Mouse (Mus musculus): ENCODE data around the gene Vars. TPM values are rescaled to one million over a fixed set of nuclear protein-coding genes. Genes with fewer than 3 reads are reported as not detected.
"Not testable (repeated sequence)": the region's sequence is repeated elsewhere in the genome, so short reads cannot be mapped to it uniquely, and the experiment has no call there.

Gene Vars
- polyA plus RNA-seq, 1 experiment from 2014 or later = 51.6 TPM

GRCm38 (mm10) chr17:34969822-34970221 lies 31.0 kb upstream of the Vars start, which contains the start of gene Gm20481:
TSS of gene Gm20481 (plus strand) at chr17:34969912.
- not testable (repeated sequence) for H3K9ac ChIP-seq; H3K27ac ChIP-seq; H3K36me3 ChIP-seq (replicated peaks; ENCODE audit: control insufficient read depth, insufficient read depth); H3K4me2 ChIP-seq (replicated peaks); DNase-seq (ENCODE audit: low spot score); ATAC-seq (ENCODE audit: low FRiP score); H3K4me1 ChIP-seq (replicated peaks; ENCODE audit: control insufficient read depth, insufficient read depth, low read length); H3K9me3 ChIP-seq (ENCODE audit: control insufficient read depth, low read length); H3K4me3 ChIP-seq (replicated peaks; ENCODE audit: low read length)
- peaks cover 28% of the 10 kb centered on the region for H3K27me3 ChIP-seq (ENCODE audit: control insufficient read depth, insufficient read depth, low read length)
- WGBS = 58% methylated on average over 6 of the region's 11 CpGs

- WGBS = 43% methylated on average over 19 of the region's 37 CpGs
- not testable (repeated sequence) for H3K4me1 ChIP-seq (replicated peaks; ENCODE audit: control insufficient read depth, insufficient read depth, low read length)
Measured at GRCm38 (mm10) chr17:34970850-34971249, 29.9 kb upstream of the Vars start.

GRCm38 (mm10) chr17:34971694-34972068 lies 29.1 kb upstream of the Vars start:
- H3K4me1 ChIP-seq (replicated peaks; ENCODE audit: control insufficient read depth, insufficient read depth, low read length); H3K9ac ChIP-seq; DNase-seq (ENCODE audit: low spot score); H3K9me3 ChIP-seq (ENCODE audit: control insufficient read depth, low read length); H3K27ac ChIP-seq; H3K36me3 ChIP-seq (replicated peaks; ENCODE audit: control insufficient read depth, insufficient read depth): not testable (repeated sequence)
- H3K27me3 ChIP-seq (ENCODE audit: control insufficient read depth, insufficient read depth, low read length) = peaks cover 28% of the 10 kb centered on the region
- 3% methylated on average over 13 of the region's 43 CpGs for WGBS
- H3K4me3 ChIP-seq (replicated peaks; ENCODE audit: low read length) = peak overlapping the region; percentile 34
- H3K4me2 ChIP-seq (replicated peaks) = peak overlapping the region; percentile 88
- peak; percentile 46 for ATAC-seq (ENCODE audit: low FRiP score)

More at GRCm38 (mm10) chr17:34970850-34971249, 29.9 kb upstream of the Vars start:
- H3K9ac ChIP-seq; DNase-seq (ENCODE audit: low spot score); H3K9me3 ChIP-seq (ENCODE audit: control insufficient read depth, low read length); ATAC-seq (ENCODE audit: low FRiP score); H3K4me2 ChIP-seq (replicated peaks); H3K4me3 ChIP-seq (replicated peaks; ENCODE audit: low read length); H3K27ac ChIP-seq; H3K36me3 ChIP-seq (replicated peaks; ENCODE audit: control insufficient read depth, insufficient read depth): not testable (repeated sequence)
- peaks cover 28% of the 10 kb centered on the region for H3K27me3 ChIP-seq (ENCODE audit: control insufficient read depth, insufficient read depth, low read length)

GRCm38 (mm10) chr17:34972069-34972749 lies 28.6 kb upstream of the Vars start, which contains the start of the genes Hspa1a and Hspa1l:
TSS of gene Hspa1a (minus strand) at chr17:34972156.
TSS of gene Hspa1l (plus strand) at chr17:34972703.
- under 1% methylated on average over 26 of the region's 33 CpGs for WGBS
- H3K9ac ChIP-seq = peak within 1 kb of the TSS; percentile 5; the same call in 1 of the 2 replicates
- H3K4me3 ChIP-seq (replicated peaks; ENCODE audit: low read length) = peak within 1 kb of the TSS; percentile 34
- not testable (repeated sequence) for H3K4me1 ChIP-seq (replicated peaks; ENCODE audit: control insufficient read depth, insufficient read depth, low read length); H3K27ac ChIP-seq; H3K9me3 ChIP-seq (ENCODE audit: control insufficient read depth, low read length); H3K36me3 ChIP-seq (replicated peaks; ENCODE audit: control insufficient read depth, insufficient read depth)
- H3K4me2 ChIP-seq (replicated peaks) = peak within 1 kb of the TSS; percentile 88
- DNase-seq (ENCODE audit: low spot score) (peak; percentile 61), ATAC-seq (ENCODE audit: low FRiP score) (peak; percentile 93)
- peaks cover 27% of the 10 kb centered on the region for H3K27me3 ChIP-seq (ENCODE audit: control insufficient read depth, insufficient read depth, low read length)

GRCm38 (mm10) chr17:34975581-34976492 lies 24.9 kb upstream of the Vars start:
- Histone ChIP-seq H3K4me3 (replicated peaks; ENCODE audit: low read length) (no peak overlapping the region), H3K4me1 (replicated peaks; ENCODE audit: control insufficient read depth, insufficient read depth, low read length) (peaks cover 8% of the 10 kb centered on the region), H3K9ac (no peak overlapping the region), H3K36me3 (replicated peaks; ENCODE audit: control insufficient read depth, insufficient read depth) (no peaks in the 10 kb centered on the region), H3K9me3 (ENCODE audit: control insufficient read depth, low read length) (no peaks in the 10 kb centered on the region), H3K4me2 (replicated peaks) (no peak overlapping the region), H3K27ac (no peak overlapping the region), H3K27me3 (ENCODE audit: control insufficient read depth, insufficient read depth, low read length) (no peaks in the 10 kb centered on the region)
- DNase-seq (ENCODE audit: low spot score) (no peak), ATAC-seq (ENCODE audit: low FRiP score) (no peak)
- 80% methylated on average over 3 of the region's 3 CpGs for WGBS

DNA sequence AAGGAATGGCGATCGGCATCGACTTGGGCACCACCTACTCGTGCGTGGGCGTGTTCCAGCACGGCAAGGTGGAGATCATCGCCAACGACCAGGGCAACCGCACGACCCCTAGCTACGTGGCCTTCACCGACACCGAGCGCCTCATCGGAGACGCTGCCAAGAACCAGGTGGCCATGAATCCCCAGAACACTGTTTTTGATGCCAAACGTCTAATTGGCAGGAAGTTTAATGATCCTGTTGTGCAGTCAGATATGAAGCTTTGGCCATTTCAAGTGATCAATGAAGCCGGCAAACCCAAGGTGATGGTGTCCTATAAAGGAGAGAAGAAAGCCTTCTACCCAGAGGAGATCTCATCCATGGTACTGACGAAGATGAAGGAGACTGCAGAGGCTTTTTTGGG lies 23.8 kb upstream of the Vars start:
- Histone ChIP-seq H3K4me1 (replicated peaks; ENCODE audit: control insufficient read depth, insufficient read depth, low read length) (peaks cover 12% of the 10 kb centered on the region), H3K4me2 (replicated peaks) (no peak overlapping the region), H3K9ac (no peak overlapping the region), H3K4me3 (replicated peaks; ENCODE audit: low read length) (no peak overlapping the region), H3K27me3 (ENCODE audit: control insufficient read depth, insufficient read depth, low read length) (no peaks in the 10 kb centered on the region), H3K9me3 (ENCODE audit: control insufficient read depth, low read length) (no peaks in the 10 kb centered on the region), H3K27ac (no peak overlapping the region), H3K36me3 (replicated peaks; ENCODE audit: control insufficient read depth, insufficient read depth) (no peaks in the 10 kb centered on the region)
- DNase-seq (ENCODE audit: low spot score) (no peak), ATAC-seq (ENCODE audit: low FRiP score) (no peak)
- 95% methylated on average over 20 of the region's 20 CpGs for WGBS

- H3K9me3 ChIP-seq (ENCODE audit: control insufficient read depth, low read length) = no peaks in the 10 kb centered on the region
- H3K4me2 ChIP-seq (replicated peaks) = no peak overlapping the region
- DNase-seq (ENCODE audit: low spot score) = no peak
- no peak overlapping the region for H3K27ac ChIP-seq
- no peak for ATAC-seq (ENCODE audit: low FRiP score)
- H3K4me1 ChIP-seq (replicated peaks; ENCODE audit: control insufficient read depth, insufficient read depth, low read length) = peaks cover 14% of the 10 kb centered on the region
- WGBS = 93% methylated on average over 27 of the region's 27 CpGs
- H3K9ac ChIP-seq = no peak overlapping the region
- no peak overlapping the region for H3K4me3 ChIP-seq (replicated peaks; ENCODE audit: low read length)
- H3K36me3 ChIP-seq (replicated peaks; ENCODE audit: control insufficient read depth, insufficient read depth) = no peaks in the 10 kb centered on the region
- no peaks in the 10 kb centered on the region for H3K27me3 ChIP-seq (ENCODE audit: control insufficient read depth, insufficient read depth, low read length)
Measured at GRCm38 (mm10) chr17:34978239-34978638, 22.5 kb upstream of the Vars start.

- H3K9me3 ChIP-seq (ENCODE audit: control insufficient read depth, low read length) = no peaks in the 10 kb centered on the region
- 97% methylated on average over 4 of the region's 4 CpGs for WGBS
Measured at GRCm38 (mm10) chr17:34979631-34980030, 21.2 kb upstream of the Vars start.

GRCm38 (mm10) chr17:34980655-34981054 lies 20.1 kb upstream of the Vars start:
- peak overlapping the region; percentile 78 for H3K9ac ChIP-seq
- 19% methylated on average over 2 of the region's 2 CpGs for WGBS

More at GRCm38 (mm10) chr17:34979631-34980030, 21.2 kb upstream of the Vars start:
- Histone ChIP-seq H3K4me3 (replicated peaks; ENCODE audit: low read length) (no peak overlapping the region), H3K36me3 (replicated peaks; ENCODE audit: control insufficient read depth, insufficient read depth) (no peaks in the 10 kb centered on the region), H3K27ac (no peak overlapping the region), H3K9ac (no peak overlapping the region), H3K4me2 (replicated peaks) (no peak overlapping the region), H3K27me3 (ENCODE audit: control insufficient read depth, insufficient read depth, low read length) (no peaks in the 10 kb centered on the region), H3K4me1 (replicated peaks; ENCODE audit: control insufficient read depth, insufficient read depth, low read length) (peaks cover 14% of the 10 kb centered on the region)
- DNase-seq (ENCODE audit: low spot score) (no peak), ATAC-seq (ENCODE audit: low FRiP score) (no peak)

More at GRCm38 (mm10) chr17:34980655-34981054, 20.1 kb upstream of the Vars start:
- Histone ChIP-seq H3K4me1 (replicated peaks; ENCODE audit: control insufficient read depth, insufficient read depth, low read length) (peaks cover 14% of the 10 kb centered on the region), H3K4me3 (replicated peaks; ENCODE audit: low read length) (peak overlapping the region; percentile 65), H3K9me3 (ENCODE audit: control insufficient read depth, low read length) (no peaks in the 10 kb centered on the region), H3K27me3 (ENCODE audit: control insufficient read depth, insufficient read depth, low read length) (no peaks in the 10 kb centered on the region), H3K36me3 (replicated peaks; ENCODE audit: control insufficient read depth, insufficient read depth) (peaks cover 7% of the 10 kb centered on the region), H3K27ac (0 out of 2 replicates have a peak overlapping the region, but pooled peaks have one; percentile 26), H3K4me2 (replicated peaks) (peak overlapping the region; percentile 96)
- ATAC-seq (ENCODE audit: low FRiP score) (no peak), DNase-seq (ENCODE audit: low spot score) (peak; percentile 31)
